Mouse (Mus musculus) heart, postnatal 36 days (tissue): ENCODE data around the gene St6gal2. TPM values are rescaled to one million over a fixed set of nuclear protein-coding genes. Genes with fewer than 3 reads are reported as not detected.

ENCODE experiments used
- DNase-seq, 2 experiments: peaks; one replicate each; pipeline ENCODE4 v3.0.0; 2021 to 2022
- intact Hi-C: fragments of 180-260 bp; cut with DNase I; formaldehyde crosslinking; loops from one replicate; pipeline ENCODE4 v1.15.1; 2025
- total RNA-seq, 2 experiments: library from RNA; stranded (reverse); gene quantifications; 2 replicates each; pipeline ENCODE4 v1.2.3; 2021

Gene St6gal2
- total RNA-seq, result not detected

- DNase-seq, result no peak
- intact Hi-C loops, result no loop called here
Measured at GRCm38 (mm10) chr17:55445250-55446184, at the start of gene St6gal2. St6gal2 (plus strand) TSS chr17:55445382.

- intact Hi-C loops, result no loop called here
Measured at GRCm38 (mm10) chr17:55406043-55406442, 39.1 kb upstream of the St6gal2 start.

DNA sequence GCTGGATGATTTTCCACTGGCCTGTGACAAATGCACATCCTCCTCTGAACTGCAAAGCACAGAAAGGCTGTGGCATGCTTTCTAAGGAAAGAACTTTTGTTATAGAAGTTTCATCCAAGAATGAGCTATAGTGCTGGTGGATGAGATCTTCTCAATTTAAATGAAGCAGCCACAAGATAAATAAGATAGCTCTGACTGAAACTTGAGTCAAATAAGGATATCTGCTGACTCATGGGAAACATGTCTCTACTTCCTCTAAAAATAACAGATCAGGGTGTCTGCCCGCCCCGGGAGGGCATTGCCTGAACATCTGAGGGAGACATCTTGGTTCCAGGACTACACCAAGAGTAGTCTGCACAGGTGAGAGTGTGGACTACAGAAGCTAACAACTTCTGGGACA lies 28.7 kb upstream of the St6gal2 start:
- intact Hi-C loops, result no loop called here
- no peak for DNase-seq

More at GRCm38 (mm10) chr17:55406043-55406442, 39.1 kb upstream of the St6gal2 start:
- no peak for DNase-seq

- intact Hi-C loops, result no loop called here
Measured at GRCm38 (mm10) chr17:55446185-55446527, 974 bp downstream of the St6gal2 start.

GRCm38 (mm10) chr17:55446698-55447097 lies 1.5 kb downstream of the St6gal2 start:
- DNase-seq, result no peak
- intact Hi-C loops, result no loop called here

More at GRCm38 (mm10) chr17:55446185-55446527, 974 bp downstream of the St6gal2 start:
- no peak for DNase-seq

- intact Hi-C loops, result no loop called here
- no peak for DNase-seq
Measured at GRCm38 (mm10) chr17:55450943-55451342, 5.8 kb downstream of the St6gal2 start.

GRCm38 (mm10) chr17:55454487-55454886 lies 9.3 kb downstream of the St6gal2 start:
- no peak for DNase-seq
- intact Hi-C loops, result no loop called here

- intact Hi-C loops, result no loop called here
- no peak for DNase-seq
Measured at GRCm38 (mm10) chr17:55460187-55460586, 15.0 kb downstream of the St6gal2 start.

DNA sequence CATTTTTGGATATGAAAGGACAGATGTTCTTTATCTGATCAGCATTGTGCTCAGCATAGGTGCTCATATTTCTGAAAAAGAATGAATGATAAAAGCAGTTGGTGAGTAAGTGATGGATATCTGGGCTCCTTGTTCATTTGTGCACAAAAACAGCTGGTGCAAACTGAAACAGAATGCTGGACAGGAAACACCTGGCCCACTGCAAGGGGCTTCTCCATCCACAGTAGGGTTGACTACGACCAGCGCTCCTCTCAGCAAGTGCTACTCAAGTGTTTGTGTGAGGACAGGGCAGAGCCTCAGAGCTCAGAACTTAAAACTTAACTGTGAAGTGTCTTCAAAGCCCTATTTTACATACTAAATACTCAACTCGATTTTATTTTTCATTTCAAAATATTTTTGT lies 22.4 kb downstream of the St6gal2 start:
- intact Hi-C loops, result no loop called here
- DNase-seq, result no peak

GRCm38 (mm10) chr17:55468963-55469362 lies 23.8 kb downstream of the St6gal2 start:
- intact Hi-C loops, result no loop called here

DNA sequence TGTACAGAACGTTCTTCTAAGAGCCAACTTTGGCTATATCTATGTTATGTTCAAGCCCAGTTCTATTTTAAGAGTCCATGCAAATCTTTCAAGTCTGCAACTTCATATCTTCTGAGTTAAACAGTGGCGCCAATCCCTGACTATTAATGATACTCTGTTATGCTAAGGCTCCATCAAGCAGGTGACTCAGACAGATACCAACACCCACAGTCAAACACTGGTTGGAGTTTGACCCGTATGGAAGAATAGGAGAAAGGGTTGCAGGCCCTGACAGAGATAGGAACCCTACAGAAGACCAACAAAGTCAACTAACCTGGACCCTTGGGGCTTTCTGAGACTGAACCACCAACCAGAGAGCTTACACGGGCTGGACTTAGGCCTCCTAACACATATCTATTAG lies 30.8 kb downstream of the St6gal2 start:
- no peak for DNase-seq
- intact Hi-C loops, result no loop called here

More at GRCm38 (mm10) chr17:55468963-55469362, 23.8 kb downstream of the St6gal2 start:
- DNase-seq, result no peak

DNA sequence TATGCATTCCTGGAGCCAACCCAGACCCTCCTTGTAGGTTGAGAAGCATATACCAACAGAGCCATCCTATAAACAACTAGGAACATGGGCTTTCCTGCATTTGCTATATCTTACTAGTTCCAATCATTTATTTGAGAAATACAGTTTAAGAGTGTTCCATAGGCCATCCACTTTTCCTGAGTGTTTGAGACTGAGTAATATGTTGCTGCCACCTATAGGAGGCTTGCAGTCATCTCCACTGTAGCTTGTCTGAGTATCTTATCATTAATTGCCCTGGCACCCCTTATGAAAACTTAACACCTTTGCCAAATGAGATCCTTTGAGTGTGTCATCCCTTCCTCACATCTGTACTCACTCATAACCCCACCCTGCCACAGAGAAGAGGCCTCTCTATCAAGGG lies 32.2 kb downstream of the St6gal2 start:
- DNase-seq, result no peak
- intact Hi-C loops, result no loop called here

- no peak for DNase-seq
- intact Hi-C loops, result no loop called here
Measured at GRCm38 (mm10) chr17:55479367-55479766, 34.2 kb downstream of the St6gal2 start.

DNA sequence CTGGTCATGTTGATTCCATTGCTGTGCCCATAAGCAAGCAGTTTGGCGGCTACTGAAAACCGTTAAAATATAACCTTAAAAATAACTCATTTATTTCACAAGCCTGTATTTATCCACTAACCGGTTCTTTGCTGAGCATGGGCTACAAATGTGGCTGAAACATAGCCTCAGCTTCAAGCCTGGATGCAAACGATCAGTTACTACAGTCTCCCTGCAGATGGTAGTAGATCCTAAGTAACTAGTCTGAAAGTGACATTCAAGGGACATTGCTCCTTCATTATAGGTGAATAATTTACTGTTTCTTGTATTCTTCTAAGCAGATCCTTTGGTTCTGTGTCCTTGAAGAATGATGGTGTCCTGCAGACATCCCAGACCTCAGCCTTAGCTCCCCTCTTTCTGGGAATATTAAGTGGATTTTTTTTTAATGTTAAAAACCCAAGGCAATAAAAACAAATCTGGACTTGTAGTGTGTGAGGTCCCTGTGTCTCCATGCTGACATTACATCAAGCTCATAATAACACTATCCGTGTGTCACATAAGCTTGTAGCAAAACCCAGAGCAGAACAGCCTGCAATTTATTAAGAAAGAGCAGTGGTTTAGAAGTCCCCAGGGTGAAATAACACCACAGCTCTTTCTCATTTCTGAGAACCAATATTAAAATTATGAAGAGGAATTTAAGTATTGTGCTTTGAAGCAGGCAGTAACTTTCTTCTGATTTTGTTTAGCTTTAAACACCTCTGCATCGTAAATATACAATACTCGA lies 39.1 kb downstream of the St6gal2 start:
- intact Hi-C loops, result no loop called here
- no peak for DNase-seq

- intact Hi-C loops, result no loop called here
- DNase-seq, result no peak
Measured at GRCm38 (mm10) chr17:55531872-55532271, 86.7 kb downstream of the St6gal2 start.

DNA sequence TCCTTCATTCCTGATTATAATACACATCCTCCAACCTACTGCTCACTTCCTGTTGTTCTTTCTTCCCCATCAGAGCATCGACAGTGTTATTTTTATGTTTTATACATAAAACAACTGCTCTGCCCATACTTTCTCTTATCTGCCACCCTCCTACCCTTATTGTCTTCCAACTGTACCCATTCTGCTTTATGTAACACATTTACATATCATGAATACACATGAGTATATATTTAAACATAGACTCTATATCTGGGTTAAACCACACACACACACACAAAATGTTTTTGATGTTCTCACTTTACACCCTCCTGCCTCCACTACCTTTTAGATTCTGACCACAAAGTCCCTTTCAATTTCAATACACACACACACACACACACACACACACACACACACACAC lies 103.3 kb downstream of the St6gal2 start:
- intact Hi-C loops, result no loop called here
- DNase-seq, result no peak

DNA sequence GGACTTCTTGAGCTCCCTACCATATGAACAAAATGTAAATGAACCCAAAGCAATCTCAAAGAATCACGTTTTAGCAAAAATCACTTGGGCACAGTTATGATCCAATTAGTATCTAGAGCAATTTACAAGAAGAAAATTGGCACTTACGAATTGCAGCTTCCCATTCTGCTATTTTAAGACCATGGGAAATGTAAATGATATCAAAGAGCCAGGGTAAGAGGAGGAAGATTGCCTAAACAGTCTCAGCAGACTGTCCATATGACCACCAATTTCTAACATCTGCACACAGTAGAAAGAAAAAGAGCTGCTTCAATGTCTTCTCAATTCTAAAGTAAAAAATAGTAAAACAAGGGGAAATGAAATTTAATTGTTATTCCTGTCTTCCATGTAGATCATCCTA lies 116.6 kb downstream of the St6gal2 start:
- intact Hi-C loops, result no loop called here
- DNase-seq, result no peak

Other genes with a start within 250 kb of the St6gal2 start
- gene Vmn2r118, start 179.8 kb downstream of the St6gal2 start, total RNA-seq, result not detected